Mouse (Mus musculus) left cerebral cortex, postnatal 14 days (tissue): ENCODE measurements around the gene Nod2. TPM values are rescaled to one million over a fixed set of nuclear protein-coding genes. Genes with fewer than 3 reads are reported as not detected.

Experiments used
- DNase-seq, 2 experiments: peaks; one replicate each; pipeline ENCODE4 v3.0.0; 2021 to 2022; ENCODE audit warnings: low spot score in 2 of 2, mixed read lengths in 1 of 2
- intact Hi-C: fragments of 180-260 bp; cut with DNase I; formaldehyde crosslinking; loops from one replicate; pipeline ENCODE4 v1.15.1; 2025
- long read RNA-seq, 2 experiments: library from polyadenylated mRNA; stranded (forward); transcript quantifications; one replicate each; pipeline ENCODE4 v2.0.0; 2021
- total RNA-seq, 2 experiments: library from RNA; stranded (reverse); gene quantifications; 2 replicates each; pipeline ENCODE4 v1.2.3; 2021

The Nod2 gene
- under 1 TPM; 0.51 to 0.53 TPM for total RNA-seq
- long read RNA-seq, experiment 1: 0 reads
- long read RNA-seq, experiment 2: 0 reads

DNA sequence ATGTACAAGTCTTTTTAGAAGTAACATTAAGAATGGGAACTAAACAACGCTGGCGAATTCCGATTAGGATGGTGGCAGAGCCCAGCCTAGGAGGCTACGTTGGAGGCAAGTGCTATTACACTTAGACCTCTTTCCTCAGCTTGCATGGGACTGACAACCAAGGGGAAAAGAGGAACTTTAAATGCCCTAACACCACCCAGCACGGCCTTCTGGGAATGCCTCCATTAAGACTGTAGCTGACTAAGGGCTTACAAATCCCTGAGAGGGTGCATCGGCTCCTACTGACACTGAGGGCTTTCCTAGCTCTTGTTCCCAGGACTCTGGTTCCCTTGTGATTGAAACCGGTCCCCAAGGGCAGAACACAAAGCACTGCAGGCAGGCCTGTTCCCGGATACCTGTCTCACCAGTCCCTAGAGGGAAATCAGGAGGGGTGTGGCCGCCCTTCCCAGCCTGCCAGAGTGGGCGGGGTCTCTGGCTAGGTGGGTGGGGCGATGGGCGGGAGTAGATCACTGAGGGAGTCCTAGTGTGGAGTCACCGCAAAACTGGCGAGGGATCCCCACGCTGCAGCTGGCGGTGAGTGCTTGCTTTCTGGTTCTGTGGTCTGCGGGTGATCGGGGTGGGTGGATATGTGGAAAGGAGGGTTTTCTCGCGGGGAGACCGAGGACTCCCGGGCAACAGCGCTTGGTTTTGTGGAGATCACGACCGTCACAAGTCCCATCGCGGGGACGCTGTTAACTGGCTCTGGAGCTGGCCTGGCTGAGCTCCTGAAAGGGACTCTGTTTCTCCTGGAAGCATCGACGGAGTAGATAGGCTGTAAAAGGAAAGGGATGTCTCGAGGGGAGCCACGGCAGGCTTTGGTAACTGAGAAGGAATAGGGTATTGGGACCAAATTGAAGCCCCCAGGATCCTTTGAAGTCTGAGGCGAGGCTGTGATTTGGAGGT, at the start of gene Nod2:
TSS of gene Nod2 (plus strand) at position 479 of the 942 bp plus-strand sequence.
- intact Hi-C loops: no loop called here
- peak in 1 of 2 experiments; percentile 30 for DNase-seq

DNA sequence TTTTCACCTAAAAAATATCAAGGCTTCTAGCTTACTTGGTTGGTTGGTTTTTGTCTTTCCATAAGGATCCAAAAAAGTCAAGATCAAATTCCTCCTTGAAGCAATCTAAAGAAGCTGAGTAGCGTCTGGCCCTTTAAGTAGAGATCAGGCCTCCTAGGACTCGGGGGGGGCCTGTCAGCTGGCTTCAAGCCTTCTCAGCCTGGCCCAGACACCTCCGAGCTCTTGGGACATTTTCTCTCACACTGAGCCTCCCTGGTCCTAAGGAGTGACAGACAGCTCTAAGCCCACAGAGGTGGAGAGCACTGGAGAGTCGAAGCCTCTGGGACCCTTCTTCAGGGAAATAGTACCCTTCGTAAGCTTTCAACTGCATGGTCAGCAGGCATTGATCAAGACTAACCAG, 48.5 kb upstream of the Nod2 start:
- intact Hi-C loops: no loop called here
- no peak for DNase-seq

DNA sequence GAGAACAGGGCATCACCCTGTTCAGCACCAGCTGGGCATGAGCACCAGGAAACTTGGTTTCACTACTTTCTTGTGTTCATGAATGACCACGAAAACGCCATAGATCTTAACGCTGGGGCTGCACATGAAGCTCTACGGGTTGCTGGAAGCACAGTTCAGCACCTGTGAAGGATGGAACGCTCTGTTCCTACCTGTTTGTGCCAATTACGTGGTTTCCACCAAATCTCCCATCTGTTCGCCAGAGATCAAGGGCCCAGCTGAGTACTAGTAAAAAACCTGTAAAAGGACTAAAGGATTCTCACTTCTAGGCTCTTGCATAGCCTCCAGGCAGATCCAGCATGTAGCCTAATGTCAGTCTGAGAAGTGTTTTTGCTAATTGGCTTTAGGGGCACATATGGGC, 47.6 kb upstream of the Nod2 start:
- intact Hi-C loops: no loop called here
- DNase-seq: no peak

DNA sequence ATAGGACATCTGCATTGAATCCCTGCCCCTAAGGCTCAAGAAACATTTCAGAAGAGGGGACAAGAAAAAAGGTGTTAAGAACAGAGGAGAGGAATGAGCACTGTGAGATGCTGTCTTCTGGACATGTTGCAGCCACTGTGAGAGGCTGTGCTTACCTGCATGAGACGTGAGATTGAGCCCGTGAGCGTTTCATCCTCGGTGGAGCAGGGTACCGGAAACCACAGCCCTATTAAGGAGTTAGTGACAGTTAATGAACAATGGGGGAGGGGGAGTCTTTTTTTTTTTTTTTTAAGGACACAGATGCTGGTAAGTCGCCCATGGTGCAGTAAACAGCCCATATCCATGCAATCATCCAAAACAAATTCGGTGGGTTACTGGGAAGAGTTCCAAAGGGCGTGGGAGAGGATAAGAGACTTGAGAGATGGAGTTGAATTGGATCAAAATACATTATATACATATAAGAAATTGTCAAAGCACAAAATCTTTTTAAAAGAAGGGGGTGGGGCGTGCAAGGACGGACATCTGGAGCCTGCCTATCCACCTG, 43.6 kb upstream of the Nod2 start:
- peak in 1 of 2 experiments; percentile 37 for DNase-seq
- intact Hi-C loops: no loop called here

DNA sequence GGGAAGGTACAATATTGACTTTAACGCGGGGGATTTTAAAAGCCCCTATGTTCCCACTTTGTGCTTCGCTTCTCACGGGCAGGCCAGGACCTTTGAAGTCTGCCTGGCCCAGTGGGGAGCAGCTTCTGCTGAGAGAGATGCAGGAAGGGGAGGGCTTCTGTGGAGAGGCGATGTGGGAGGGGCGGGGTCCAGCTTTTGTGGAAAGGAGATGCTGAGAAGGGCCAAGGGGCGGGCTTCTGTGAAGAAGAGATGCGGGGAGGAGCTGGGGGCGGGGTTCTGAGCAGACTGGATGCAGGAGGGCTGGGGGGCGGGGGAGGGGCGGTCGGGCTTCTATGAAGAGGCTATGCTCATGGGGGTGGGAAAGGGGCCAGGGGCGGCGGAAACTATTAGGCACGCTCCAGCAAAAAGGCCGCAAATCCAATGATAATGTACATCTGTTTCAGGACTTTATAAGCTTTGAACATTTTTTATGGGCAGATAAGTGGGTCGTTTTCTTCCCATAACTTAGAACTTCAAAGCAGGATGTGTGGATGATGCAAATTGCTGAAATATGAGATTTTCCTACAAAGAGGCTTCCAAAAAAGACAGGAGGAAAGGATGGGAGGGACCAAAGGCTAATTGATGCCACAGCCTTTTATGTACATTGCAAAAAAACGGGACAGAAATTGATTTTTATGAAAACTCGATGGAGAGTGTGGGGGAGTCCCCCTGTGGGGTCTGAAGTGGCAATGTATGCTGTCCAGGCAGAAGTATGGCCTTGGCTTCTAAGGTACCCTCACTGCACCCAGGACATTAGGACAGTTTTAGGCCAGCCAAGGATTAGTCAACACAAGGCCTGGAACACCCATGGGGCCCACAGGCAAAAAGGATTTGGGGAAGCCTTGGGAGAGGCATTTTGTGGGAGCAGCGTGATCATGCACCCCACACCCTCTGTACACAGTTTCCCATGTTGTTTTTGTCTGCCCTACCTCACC, 42.8 kb upstream of the Nod2 start:
- DNase-seq: peak; percentile 44 to 51
- intact Hi-C loops: no loop called here

DNA sequence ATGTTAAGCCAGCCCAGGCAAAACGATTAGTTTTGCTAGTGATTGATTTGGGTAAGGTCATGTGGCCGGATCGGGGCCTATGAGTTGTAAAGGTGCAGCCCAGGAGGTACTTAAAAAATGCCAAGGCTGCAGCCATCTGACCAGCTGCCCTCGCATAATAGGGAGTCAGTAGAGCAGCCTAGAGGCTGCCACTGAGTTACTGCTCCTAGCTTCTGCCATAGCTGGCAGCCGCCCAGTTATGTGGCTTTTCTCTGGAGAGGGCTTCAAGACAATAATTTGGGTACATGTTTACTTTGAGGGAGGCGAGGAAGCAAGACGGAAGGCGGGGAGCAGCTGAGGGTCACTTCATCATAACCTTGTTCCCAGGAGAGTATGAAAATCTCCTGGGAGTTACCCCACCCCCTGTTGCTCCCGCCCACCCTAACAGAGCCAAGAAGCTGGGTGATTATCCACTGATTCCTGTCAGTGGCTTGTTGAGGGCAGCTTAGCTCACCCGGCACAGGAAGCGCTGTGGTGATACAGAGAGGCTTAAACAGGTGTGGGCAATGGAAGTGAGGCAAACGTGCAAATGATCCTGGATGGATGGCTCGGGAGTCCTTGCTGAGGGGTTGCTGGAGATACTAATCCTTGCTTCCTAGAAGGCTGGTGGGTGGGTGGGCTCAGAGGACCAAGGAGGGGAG, 41.6 kb upstream of the Nod2 start:
- DNase-seq: no peak
- intact Hi-C loops: no loop called here

DNA sequence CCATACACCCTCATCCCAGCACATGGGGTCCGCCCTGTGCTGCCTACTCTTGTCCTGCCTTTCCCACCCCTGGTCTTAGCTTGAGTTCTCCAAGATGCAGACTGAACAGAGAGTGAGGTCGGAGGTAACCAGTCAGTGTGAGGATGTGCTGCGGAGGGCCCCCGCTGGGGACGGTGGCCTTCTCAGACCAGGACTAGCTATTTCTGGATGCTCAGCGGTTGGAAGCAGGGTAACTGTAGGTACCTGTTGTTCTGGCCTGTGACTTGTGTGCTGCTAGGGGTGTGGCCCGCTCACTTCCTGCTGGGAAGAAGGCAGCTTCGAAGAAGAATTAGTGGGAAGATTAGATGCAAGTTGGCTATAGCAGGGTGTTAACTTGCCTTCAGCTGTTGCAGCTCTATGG, 38.1 kb upstream of the Nod2 start:
- intact Hi-C loops: no loop called here

DNA sequence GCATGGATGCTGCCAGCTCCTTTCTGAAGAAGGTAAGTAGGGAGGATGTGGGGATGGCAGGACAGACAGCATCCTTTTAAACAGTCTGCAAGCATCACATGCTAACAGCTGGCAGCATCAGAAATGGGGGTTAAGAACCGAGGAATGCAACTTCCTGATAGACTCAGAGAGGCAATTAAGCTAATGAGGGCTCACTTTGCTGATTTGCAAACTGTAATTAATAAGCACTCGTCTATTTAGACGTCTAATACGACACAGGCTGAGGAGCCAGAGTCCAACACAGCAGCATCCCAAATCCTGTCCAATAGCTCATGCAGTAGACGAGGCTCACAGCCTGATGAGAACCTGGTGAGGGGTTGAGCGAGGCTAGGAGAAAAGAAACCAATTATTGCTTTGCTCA, 36.8 kb upstream of the Nod2 start:
- intact Hi-C loops: no loop called here
- DNase-seq: no peak

More for the DNA sequence above, 38.1 kb upstream of the Nod2 start:
- DNase-seq: no peak

DNA sequence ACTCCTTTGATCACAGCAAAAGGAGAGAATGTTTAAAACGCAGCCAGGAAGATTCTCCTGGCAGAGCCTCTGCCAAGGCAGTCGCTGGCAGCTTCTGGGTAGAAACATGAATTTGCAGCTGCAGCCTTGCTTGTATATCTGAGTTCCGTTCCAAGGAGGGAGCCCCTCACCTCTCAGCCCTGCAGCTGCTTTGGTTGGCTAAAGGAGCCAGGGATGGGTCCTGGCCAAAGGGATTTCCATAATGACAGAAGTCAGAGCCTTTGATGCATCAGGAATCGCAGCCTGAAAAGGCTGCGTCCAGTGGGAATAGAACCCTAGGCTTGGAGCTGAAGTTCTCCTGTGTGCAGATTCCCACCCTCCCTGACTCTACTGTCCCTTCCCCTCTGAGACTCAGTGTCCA, 32.1 kb upstream of the Nod2 start:
- no peak for DNase-seq
- intact Hi-C loops: loop anchor here (5.0 kb wide), 1 partner anchor 93 kb away; the partner anchor contains the start of gene Nkd1

DNA sequence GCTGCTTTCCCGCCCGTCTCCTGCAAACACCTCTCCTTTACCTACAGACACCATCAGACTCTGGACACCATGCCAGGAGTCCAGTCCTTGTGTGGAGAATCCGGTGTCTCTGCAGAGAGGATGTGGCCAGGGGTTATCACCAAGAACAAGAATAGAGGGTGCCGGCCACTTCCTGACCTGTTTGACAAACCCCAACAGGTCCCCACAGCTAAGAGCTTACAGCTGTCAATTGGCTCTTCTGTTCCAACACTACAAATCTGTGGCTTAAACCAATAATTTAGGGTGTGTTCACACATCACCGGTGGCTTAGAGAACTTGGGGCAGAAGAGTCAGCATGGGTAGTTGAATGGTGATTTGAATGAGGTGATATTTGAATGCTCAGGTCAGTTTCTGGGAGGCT, 28.5 kb upstream of the Nod2 start:
- DNase-seq: no peak
- intact Hi-C loops: loop anchor here (5.0 kb wide), 1 partner anchor 96 kb away; the partner anchor contains the start of gene Nkd1

DNA sequence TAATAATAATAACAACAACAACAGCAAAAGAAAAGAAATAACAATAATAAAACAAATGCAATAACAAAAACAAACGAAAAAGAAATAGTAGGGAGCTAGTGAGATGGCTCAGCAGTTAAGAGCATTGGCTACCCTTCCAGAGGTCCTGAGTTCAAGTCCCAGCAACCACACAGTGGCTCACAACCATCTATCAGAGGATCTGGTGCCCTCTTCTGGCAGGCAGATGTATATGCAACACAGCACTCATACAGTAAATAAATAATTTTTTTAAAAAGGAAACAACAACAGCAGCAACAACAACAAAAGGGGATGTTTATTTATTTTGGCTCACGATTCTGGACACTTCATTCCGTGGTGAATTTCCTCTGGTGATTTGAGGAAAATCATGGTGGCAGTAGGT, 27.6 kb upstream of the Nod2 start:
- intact Hi-C loops: loop anchor here (5.0 kb wide), 1 partner anchor 97 kb away; the partner anchor contains the start of gene Nkd1
- DNase-seq: no peak

DNA sequence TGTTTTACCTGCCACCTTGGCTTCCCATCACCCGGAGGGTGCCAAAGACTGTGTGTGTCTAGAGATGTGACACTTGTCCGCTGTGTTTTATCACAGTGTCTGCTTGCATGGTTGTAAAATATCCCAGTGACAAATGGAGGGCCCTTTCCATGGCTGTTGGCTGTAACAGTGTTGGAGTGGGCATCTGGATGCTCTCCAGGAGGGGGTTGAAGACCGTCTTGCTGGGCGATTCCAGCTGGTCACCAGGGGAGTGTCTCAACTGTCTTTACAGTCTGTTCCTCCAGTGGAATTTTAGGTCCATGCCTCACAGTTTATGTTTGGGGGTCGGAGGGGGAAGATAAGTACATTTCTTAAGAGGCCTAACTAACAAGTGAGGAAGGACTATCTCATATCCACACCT, 26.2 kb upstream of the Nod2 start:
- no peak for DNase-seq
- intact Hi-C loops: loop anchor here (1.0 to 5.0 kb wide), 3 partner anchors 169 to 354 kb away; no protein-coding TSS in a partner anchor

DNA sequence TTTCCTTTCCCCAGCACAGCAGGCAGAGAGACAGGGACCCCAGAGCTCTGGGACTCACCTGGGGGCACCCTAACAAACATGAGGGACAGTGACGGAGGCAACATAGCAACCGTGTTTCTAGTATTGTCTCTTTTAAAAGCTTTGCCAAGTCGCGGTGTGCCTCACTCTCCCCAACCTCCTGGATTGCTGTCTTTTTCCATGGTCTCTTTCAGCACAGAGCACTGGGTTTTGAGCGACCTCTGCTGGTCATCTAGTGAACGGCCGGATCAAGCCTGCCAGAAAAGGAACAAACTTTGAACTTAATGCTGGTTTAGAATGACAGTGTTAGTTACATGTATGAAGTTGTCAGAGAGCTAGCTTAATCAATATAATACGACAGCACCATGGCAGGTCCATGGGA, 25.7 kb upstream of the Nod2 start:
- DNase-seq: peak; percentile 84 to 87
- intact Hi-C loops: loop anchor here (1.0 to 5.0 kb wide), 3 partner anchors 169 to 354 kb away; no protein-coding TSS in a partner anchor

DNA sequence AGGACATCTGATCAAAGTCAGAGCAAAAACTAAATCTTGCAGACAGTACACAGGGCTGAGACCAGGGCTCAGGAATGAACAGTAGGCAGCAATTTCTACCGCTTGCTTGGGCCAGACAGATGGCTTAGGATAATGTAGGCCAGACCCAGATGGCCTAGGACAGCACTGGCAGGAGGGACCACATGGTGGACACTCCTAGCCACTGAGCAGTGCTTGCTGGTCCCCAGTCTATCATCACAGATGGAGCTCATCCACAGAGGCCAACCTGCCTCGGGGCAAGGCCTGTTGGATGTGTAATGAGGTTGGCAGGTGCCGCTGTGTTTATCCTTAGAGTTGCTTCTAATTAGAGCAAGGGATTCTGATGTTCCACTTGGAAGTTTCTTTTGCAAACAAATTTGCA, 23.8 kb upstream of the Nod2 start:
- DNase-seq: no peak
- intact Hi-C loops: loop anchor here (5.0 kb wide), 2 partner anchors 171 to 356 kb away; no protein-coding TSS in a partner anchor

DNA sequence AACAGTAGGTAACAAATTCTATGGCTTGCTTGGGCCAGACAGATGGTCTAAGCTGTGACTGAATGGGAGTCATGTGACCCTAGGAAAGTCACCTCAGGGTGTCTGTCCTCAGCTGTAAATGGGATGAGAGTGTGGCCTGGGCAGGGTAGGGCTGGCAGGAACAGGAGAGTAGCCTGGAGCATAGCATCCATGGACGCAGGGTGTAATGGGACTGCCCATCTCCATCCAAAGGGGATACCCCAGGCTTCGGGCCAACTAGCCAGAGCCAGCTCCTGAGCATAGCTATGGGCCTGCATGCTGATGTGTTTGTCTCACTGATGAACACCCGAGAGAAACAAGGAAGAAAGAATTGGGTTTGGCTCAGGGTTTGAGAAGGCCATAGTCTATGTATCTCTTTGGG, 22.8 kb upstream of the Nod2 start:
- intact Hi-C loops: loop anchor here (5.0 kb wide), 2 partner anchors 172 to 357 kb away; no protein-coding TSS in a partner anchor
- no peak for DNase-seq

DNA sequence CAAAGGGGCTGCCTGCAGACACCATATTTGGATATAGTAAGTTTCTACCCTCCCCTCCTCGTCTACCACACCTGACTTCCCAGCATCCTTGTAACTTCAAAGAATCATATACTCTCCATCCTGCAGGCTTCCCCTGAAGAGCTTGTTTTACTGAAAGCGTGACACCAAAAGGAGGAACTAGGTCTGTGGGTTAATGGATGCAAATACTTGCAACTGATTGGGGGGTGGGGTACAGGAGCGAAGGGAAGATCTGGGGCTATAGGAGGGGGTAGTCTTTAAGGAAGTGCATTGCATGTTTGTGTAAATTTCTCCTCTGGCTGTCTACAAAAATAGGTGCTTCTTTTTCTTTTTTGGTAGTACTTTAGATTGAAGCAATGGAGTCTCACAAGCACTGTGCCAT, 20.7 kb upstream of the Nod2 start:
- intact Hi-C loops: loop anchor here (2.0 to 5.0 kb wide), 2 partner anchors 74 to 126 kb away; no protein-coding TSS in a partner anchor
- no peak for DNase-seq

DNA sequence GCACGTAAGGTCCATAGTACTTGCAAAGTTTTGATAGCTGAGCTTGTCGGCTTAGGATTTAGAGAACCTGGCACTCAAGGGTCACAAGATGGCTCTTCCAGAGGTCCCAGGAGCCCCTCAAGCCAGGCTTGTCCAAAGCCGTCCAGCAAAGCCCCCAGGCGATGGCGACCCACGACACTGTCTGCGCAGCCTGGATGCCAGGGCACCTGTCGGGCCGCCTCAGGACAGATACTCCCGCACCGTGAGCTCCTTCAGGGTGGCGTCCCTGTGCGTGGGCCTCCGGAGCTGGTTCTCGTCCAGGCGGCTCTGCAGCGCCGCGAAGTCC, 20.2 kb upstream of the Nod2 start:
- intact Hi-C loops: loop anchor here (2.0 to 5.0 kb wide), 2 partner anchors 74 to 125 kb away; no protein-coding TSS in a partner anchor
- DNase-seq: no peak

DNA sequence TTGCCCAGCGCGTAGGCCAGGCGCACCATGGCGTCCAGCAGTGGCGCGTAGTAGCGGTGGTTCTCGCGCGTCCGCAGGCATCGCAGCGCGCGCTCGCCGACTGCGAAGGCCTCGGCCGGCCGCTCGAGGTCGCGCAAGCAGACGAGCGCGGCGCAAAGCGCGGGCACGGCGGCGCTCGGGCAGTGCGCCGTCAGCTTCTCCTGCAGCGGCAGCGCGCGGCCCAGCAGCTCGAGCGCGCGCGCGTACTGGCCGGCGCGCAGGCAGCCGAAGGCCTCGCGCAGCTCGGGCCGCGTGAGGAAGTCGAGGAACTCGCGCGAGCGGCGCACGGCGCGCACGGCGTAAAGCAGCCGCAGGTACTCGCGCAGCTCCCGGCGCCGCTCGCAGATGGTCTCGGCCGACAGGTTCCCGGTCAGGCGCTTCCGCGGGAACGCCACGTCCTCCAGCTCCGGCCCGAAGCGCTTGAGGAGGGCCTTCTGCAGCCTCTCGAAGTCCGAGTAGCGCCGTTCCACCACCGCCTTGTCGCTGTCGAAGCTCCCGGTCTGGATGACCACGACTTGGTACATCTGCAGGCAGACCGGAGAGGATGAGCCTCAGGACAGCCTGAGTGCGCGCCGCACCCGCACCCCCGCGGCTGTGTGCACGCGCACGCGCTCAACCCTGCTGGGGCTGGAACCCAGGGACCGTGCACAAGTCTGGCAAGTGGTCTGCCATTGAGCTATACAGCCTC, 19.7 kb upstream of the Nod2 start:
- intact Hi-C loops: loop anchor here (2.0 to 5.0 kb wide), 2 partner anchors 73 to 125 kb away; no protein-coding TSS in a partner anchor
- peak; percentile 84 to 86 for DNase-seq
